Mouse (Mus musculus): Measurements from ENCODE around the gene Zfp622. TPM values are rescaled to one million over a fixed set of nuclear protein-coding genes. Genes with fewer than 3 reads are reported as not detected.

Gene Zfp622
- polyA plus RNA-seq, 1 experiment: 14.9 TPM

- H3K36me3 ChIP-seq (ENCODE audit: control insufficient read depth, insufficient read depth, low read length): no peaks in the 10 kb centered on the region
- H3K27ac ChIP-seq (ENCODE audit: insufficient read depth, low read depth, low read length): peak overlapping the region; percentile 81
- DNase-seq: peak; percentile 66
- 62% methylated on average over 15 of the region's 15 CpGs for WGBS
- peaks cover 38% of the 10 kb centered on the region for H3K4me1 ChIP-seq (ENCODE audit: control insufficient read depth, insufficient read depth, low read length)
- H3K4me3 ChIP-seq (ENCODE audit: insufficient read depth, low read depth, low read length): peak overlapping the region; percentile 0; the same call in 1 of the 2 replicates
- no peak for TF ChIP-seq POLR2A (IDR thresholded peaks at IDR 0.05; ENCODE audit: low read depth, low read length)
- TF ChIP-seq CTCF (conservative IDR thresholded peaks at IDR 0.05; ENCODE audit: insufficient read depth, insufficient read length, low read depth, low read length): no peak
- no peaks in the 10 kb centered on the region for H3K27me3 ChIP-seq (replicated peaks; ENCODE audit: control insufficient read depth, insufficient read depth, low read length)
These were observed 40.6 kb upstream of the Zfp622 start for GRCm38 (mm10) chr15:25943386-25944137.

GRCm38 (mm10) chr15:25945224-25945623 is 38.9 kb upstream of the Zfp622 start:
- Histone ChIP-seq H3K36me3 (ENCODE audit: control insufficient read depth, insufficient read depth, low read length) (no peaks in the 10 kb centered on the region), H3K27me3 (replicated peaks; ENCODE audit: control insufficient read depth, insufficient read depth, low read length) (no peaks in the 10 kb centered on the region), H3K27ac (ENCODE audit: insufficient read depth, low read depth, low read length) (peak overlapping the region; percentile 71), H3K4me3 (ENCODE audit: insufficient read depth, low read depth, low read length) (no peak overlapping the region), H3K4me1 (ENCODE audit: control insufficient read depth, insufficient read depth, low read length) (peaks cover 45% of the 10 kb centered on the region)
- TF ChIP-seq POLR2A (IDR thresholded peaks at IDR 0.05; ENCODE audit: low read depth, low read length) (no peak), CTCF (conservative IDR thresholded peaks at IDR 0.05; ENCODE audit: insufficient read depth, insufficient read length, low read depth, low read length) (no peak)
- peak; percentile 61 for DNase-seq
- WGBS: 44% methylated on average over 8 of the region's 8 CpGs

- no peak for DNase-seq
- H3K4me1 ChIP-seq (ENCODE audit: control insufficient read depth, insufficient read depth, low read length): peaks cover 45% of the 10 kb centered on the region
- no peaks in the 10 kb centered on the region for H3K27me3 ChIP-seq (replicated peaks; ENCODE audit: control insufficient read depth, insufficient read depth, low read length)
- no peak overlapping the region for H3K4me3 ChIP-seq (ENCODE audit: insufficient read depth, low read depth, low read length)
- 0 out of 2 replicates have a peak, but pooled peaks have one; percentile 18 for TF ChIP-seq CTCF (conservative IDR thresholded peaks at IDR 0.05; ENCODE audit: insufficient read depth, insufficient read length, low read depth, low read length)
- TF ChIP-seq POLR2A (IDR thresholded peaks at IDR 0.05; ENCODE audit: low read depth, low read length): no peak
- WGBS: 64% methylated on average over 7 of the region's 7 CpGs
- H3K36me3 ChIP-seq (ENCODE audit: control insufficient read depth, insufficient read depth, low read length): no peaks in the 10 kb centered on the region
- H3K27ac ChIP-seq (ENCODE audit: insufficient read depth, low read depth, low read length): no peak overlapping the region
These were observed 37.7 kb upstream of the Zfp622 start for GRCm38 (mm10) chr15:25946482-25946881.

- Histone ChIP-seq H3K36me3 (ENCODE audit: control insufficient read depth, insufficient read depth, low read length) (no peaks in the 10 kb centered on the region), H3K27me3 (replicated peaks; ENCODE audit: control insufficient read depth, insufficient read depth, low read length) (no peaks in the 10 kb centered on the region), H3K27ac (ENCODE audit: insufficient read depth, low read depth, low read length) (no peak overlapping the region), H3K4me1 (ENCODE audit: control insufficient read depth, insufficient read depth, low read length) (peaks cover 45% of the 10 kb centered on the region), H3K4me3 (ENCODE audit: insufficient read depth, low read depth, low read length) (no peak overlapping the region)
- no peak for TF ChIP-seq CTCF (conservative IDR thresholded peaks at IDR 0.05; ENCODE audit: insufficient read depth, insufficient read length, low read depth, low read length)
- TF ChIP-seq POLR2A (IDR thresholded peaks at IDR 0.05; ENCODE audit: low read depth, low read length): no peak
- no peak for DNase-seq
- WGBS: 69% methylated on average over 8 of the region's 8 CpGs
These were observed 36.8 kb upstream of the Zfp622 start for GRCm38 (mm10) chr15:25947383-25947782.

- DNase-seq: no peak
- Histone ChIP-seq H3K4me3 (ENCODE audit: insufficient read depth, low read depth, low read length) (no peak overlapping the region), H3K4me1 (ENCODE audit: control insufficient read depth, insufficient read depth, low read length) (peaks cover 37% of the 10 kb centered on the region), H3K36me3 (ENCODE audit: control insufficient read depth, insufficient read depth, low read length) (no peaks in the 10 kb centered on the region), H3K27me3 (replicated peaks; ENCODE audit: control insufficient read depth, insufficient read depth, low read length) (no peaks in the 10 kb centered on the region), H3K27ac (ENCODE audit: insufficient read depth, low read depth, low read length) (no peak overlapping the region)
- TF ChIP-seq POLR2A (IDR thresholded peaks at IDR 0.05; ENCODE audit: low read depth, low read length): no peak
- no peak for TF ChIP-seq CTCF (conservative IDR thresholded peaks at IDR 0.05; ENCODE audit: insufficient read depth, insufficient read length, low read depth, low read length)
- 59% methylated on average over 26 of the region's 26 CpGs for WGBS
These were observed 35.6 kb upstream of the Zfp622 start for GRCm38 (mm10) chr15:25948257-25949223.

- peaks cover 32% of the 10 kb centered on the region for H3K4me1 ChIP-seq (ENCODE audit: control insufficient read depth, insufficient read depth, low read length)
- 39% methylated on average over 9 of the region's 9 CpGs for WGBS
- DNase-seq: no peak
- no peaks in the 10 kb centered on the region for H3K36me3 ChIP-seq (ENCODE audit: control insufficient read depth, insufficient read depth, low read length)
- H3K27me3 ChIP-seq (replicated peaks; ENCODE audit: control insufficient read depth, insufficient read depth, low read length): no peaks in the 10 kb centered on the region
- TF ChIP-seq POLR2A (IDR thresholded peaks at IDR 0.05; ENCODE audit: low read depth, low read length): no peak
- no peak for TF ChIP-seq CTCF (conservative IDR thresholded peaks at IDR 0.05; ENCODE audit: insufficient read depth, insufficient read length, low read depth, low read length)
- H3K4me3 ChIP-seq (ENCODE audit: insufficient read depth, low read depth, low read length): no peak overlapping the region
- H3K27ac ChIP-seq (ENCODE audit: insufficient read depth, low read depth, low read length): no peak overlapping the region
These were observed 34.5 kb upstream of the Zfp622 start for GRCm38 (mm10) chr15:25949696-25950095.

- no peak for TF ChIP-seq POLR2A (IDR thresholded peaks at IDR 0.05; ENCODE audit: low read depth, low read length)
- no peak for TF ChIP-seq CTCF (conservative IDR thresholded peaks at IDR 0.05; ENCODE audit: insufficient read depth, insufficient read length, low read depth, low read length)
- no peak overlapping the region for H3K27ac ChIP-seq (ENCODE audit: insufficient read depth, low read depth, low read length)
- no peaks in the 10 kb centered on the region for H3K27me3 ChIP-seq (replicated peaks; ENCODE audit: control insufficient read depth, insufficient read depth, low read length)
- no peak for DNase-seq
- peaks cover 29% of the 10 kb centered on the region for H3K4me1 ChIP-seq (ENCODE audit: control insufficient read depth, insufficient read depth, low read length)
- H3K4me3 ChIP-seq (ENCODE audit: insufficient read depth, low read depth, low read length): no peak overlapping the region
- no peaks in the 10 kb centered on the region for H3K36me3 ChIP-seq (ENCODE audit: control insufficient read depth, insufficient read depth, low read length)
- WGBS: 76% methylated on average over 5 of the region's 5 CpGs
These were observed 33.6 kb upstream of the Zfp622 start for GRCm38 (mm10) chr15:25950584-25950983.

Measured in kidney, adult 2 months (tissue).